8 mouse cellular contexts compared by ENCODE assay signal in the genomic region with DNA sequence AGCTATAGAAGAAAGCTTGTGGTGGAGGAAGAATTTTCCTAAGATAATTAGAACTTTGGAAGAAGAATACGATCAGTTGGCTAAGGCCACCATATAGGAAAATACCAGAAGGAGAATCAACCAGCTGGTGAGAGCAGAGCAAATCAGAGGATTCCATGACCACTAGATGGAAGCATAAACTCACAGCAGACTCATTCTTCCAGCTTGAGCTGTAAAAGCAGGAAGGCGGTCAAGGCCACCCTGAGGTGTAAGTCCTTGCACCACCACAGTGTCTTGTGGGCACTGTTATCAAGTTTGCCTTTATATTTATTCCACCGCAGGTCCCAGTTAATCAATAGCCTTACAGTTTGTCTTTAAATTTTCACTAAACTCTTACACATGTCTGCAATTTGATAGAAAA.
DNase-seq lines count a peak whose midpoint lies in the region; ATAC-seq lines count a peak whose summit lies in the region.

No protein-coding gene starts in this region.

- no peak for DNase-seq in frontal cortex, postnatal 25 days (ENCODE audit: low spot score in 2 of 2)
- DNase-seq in adrenal gland, adult 2 months, result peak; percentile 75
- peak; percentile 41 for DNase-seq in embryo, embryonic 9.5 days (ENCODE audit: extremely low spot score)
- peak; percentile 51 for DNase-seq in heart, postnatal 4 days
- peak; percentile 46 for DNase-seq in layer of hippocampus, adult 9-11 months
- DNase-seq in testis, postnatal 14 days (ENCODE audit: low spot score), result peak; percentile 17

- no peaks in the 10 kb centered on the region for H3K9me3 ChIP-seq in midbrain, embryonic 13.5 days

- no peak overlapping the region for H3K4me3 ChIP-seq in midbrain, embryonic 13.5 days (replicated peaks)

- H3K27me3 ChIP-seq in midbrain, embryonic 13.5 days, result no peaks in the 10 kb centered on the region

- H3K9ac ChIP-seq in midbrain, embryonic 13.5 days (replicated peaks), result no peak overlapping the region

- H3K36me3 ChIP-seq in midbrain, embryonic 13.5 days, result no peaks in the 10 kb centered on the region

- 38% methylated on average over 3 of the region's 3 CpGs for WGBS in midbrain, embryonic 13.5 days

- peak; percentile 92 for ATAC-seq in frontal cortex, adult (ENCODE audit: low TSS enrichment)
- peak; percentile 94 for ATAC-seq in midbrain, embryonic 13.5 days

- H3K27ac ChIP-seq in midbrain, embryonic 13.5 days, result no peak overlapping the region

- no peak overlapping the region for H3K4me2 ChIP-seq in midbrain, embryonic 13.5 days (replicated peaks)

- no peaks in the 10 kb centered on the region for H3K4me1 ChIP-seq in midbrain, embryonic 13.5 days (replicated peaks)

Comparison
In these comparisons a context has a peak if more than half of its experiments do, and no peak if none do; other contexts are left out.
1. DNase-seq: peak in adrenal gland, adult 2 months (single experiment), embryo, embryonic 9.5 days (single experiment), heart, postnatal 4 days (single experiment), layer of hippocampus, adult 9-11 months (single experiment) and testis, postnatal 14 days (single experiment); none in frontal cortex, postnatal 25 days (0 of 2).